Mouse (Mus musculus): ENCODE results near the gene Gjb1.
A peak's percentile ranks its signal among the peaks of the same experiment; 100 is the strongest.

- TF ChIP-seq POLR2A (IDR thresholded peaks at IDR 0.05; ENCODE audit: insufficient read length, low read depth) = peak; percentile 73
- no peak for TF ChIP-seq E2F4 (IDR thresholded peaks at IDR 0.05; ENCODE audit: insufficient read depth)
- TF ChIP-seq USF1 (IDR thresholded peaks at IDR 0.05; ENCODE audit: low read depth) = peak; percentile 55
- TF ChIP-seq MAX (IDR thresholded peaks at IDR 0.05; ENCODE audit: low read depth) = no peak
- TF ChIP-seq SRF (IDR thresholded peaks at IDR 0.05; ENCODE audit: control insufficient read depth, insufficient read length, low read depth) = peak; percentile 75
- no peak for TF ChIP-seq TCF12 (IDR thresholded peaks at IDR 0.05; ENCODE audit: insufficient read depth, poor library complexity, severe bottlenecking)
- TF ChIP-seq MYOD1 (IDR thresholded peaks at IDR 0.05; ENCODE audit: control insufficient read depth in 1 of 3, insufficient read length in 2 of 3, low read depth in 2 of 3) = peak in 1 of 3 experiments; percentile 11
- TF ChIP-seq POLR2AphosphoS2 (IDR thresholded peaks at IDR 0.05; ENCODE audit: insufficient read length, low read depth) = peak; percentile 52
- TF ChIP-seq CEBPB (IDR thresholded peaks at IDR 0.05; ENCODE audit: insufficient read depth, poor library complexity, severe bottlenecking) = no peak
- TF ChIP-seq MYOG (IDR thresholded peaks at IDR 0.05; ENCODE audit: control insufficient read depth in 1 of 3, insufficient read depth in 1 of 3, insufficient read length in 2 of 3, low read depth in 2 of 3) = peak in 1 of 3 experiments; percentile 5
- no peak for TF ChIP-seq TCF3 (IDR thresholded peaks at IDR 0.05; ENCODE audit: insufficient read length, low read depth)
- TF ChIP-seq REST (IDR thresholded peaks at IDR 0.05; ENCODE audit: insufficient read depth, insufficient read length) = no peak
Observed at GRCm38 (mm10) chrX:101332375-101333211, 43.6 kb upstream of the Gjb1 start.

Data from myocyte (in vitro differentiated cells).